Mouse (Mus musculus) liver, embryonic 14.5 days (tissue): ENCODE data around the gene Mc1r.
A peak's percentile ranks its signal among the peaks of the same experiment; 100 is the strongest.

Experiments used
- CTCF ChIP-seq: IDR thresholded peaks from 2 replicates; pipeline ENCODE4 v1.5.1; 2016; ENCODE audit warnings: antibody characterized with exemption, low read depth, control low read depth
- EP300 ChIP-seq: IDR thresholded peaks from 2 replicates; pipeline ENCODE4 v1.6.1; 2016; ENCODE audit warnings: antibody characterized with exemption, low read depth

DNA sequence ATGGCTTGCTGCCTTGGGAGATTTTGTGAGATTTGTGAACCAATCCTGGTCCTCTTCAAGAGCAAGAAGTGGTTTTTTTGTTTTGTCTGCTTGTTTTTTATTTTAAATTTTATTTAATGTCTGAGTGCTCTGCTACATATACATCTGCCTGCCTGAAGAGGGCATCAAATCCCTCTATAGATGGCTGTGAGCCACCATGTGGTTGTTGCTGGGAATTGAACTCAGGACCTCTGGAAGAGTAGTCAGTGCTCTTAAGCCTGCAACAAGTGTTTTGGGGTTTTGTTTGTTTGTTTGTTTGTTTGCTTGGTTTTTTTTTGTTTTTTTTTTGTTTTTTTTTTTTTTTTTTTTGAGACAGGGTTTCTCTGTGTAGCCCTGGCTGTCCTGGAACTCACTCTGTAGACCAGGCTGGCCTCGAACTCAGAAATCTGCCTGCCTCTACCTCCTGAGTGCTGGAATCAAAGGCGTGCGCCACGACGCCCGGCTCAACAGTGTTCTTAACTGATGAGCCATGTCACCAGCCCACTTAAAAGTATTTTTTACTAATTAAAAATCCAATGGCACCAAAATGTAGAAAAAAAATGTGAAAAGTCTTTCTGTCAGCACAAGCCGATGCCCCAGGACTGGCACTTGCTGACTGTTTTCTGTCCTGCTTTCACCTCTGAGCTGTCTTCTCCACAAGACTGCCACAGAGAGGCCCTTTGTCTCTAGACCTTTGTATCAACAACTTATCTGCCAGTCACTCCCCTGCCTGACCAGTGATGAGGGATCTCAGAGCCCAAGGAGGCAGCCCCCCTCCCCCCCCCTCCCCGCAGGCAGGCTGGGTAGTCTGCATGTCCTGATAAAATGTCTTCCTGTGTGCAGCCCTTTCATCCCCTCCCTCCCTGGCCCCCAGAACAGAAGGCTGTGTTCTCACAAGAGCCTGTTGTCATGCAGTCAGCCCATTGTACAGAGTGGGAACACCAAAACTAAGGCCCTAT, 9.3 kb downstream of the Mc1r start:
- TF ChIP-seq CTCF (peak; percentile 60), EP300 (peak; percentile 53)
